Mouse (Mus musculus) liver, embryonic 16.5 days (tissue): ENCODE results near the gene Nynrin. TPM values are rescaled to one million over a fixed set of nuclear protein-coding genes. Genes with fewer than 3 reads are reported as not detected.

Experiments used
- ATAC-seq: fragments of 200-750 bp; cut with Nextera tagmentation; 2 replicates; pipeline ENCODE4 v1.8.0; 2017; ENCODE audit warnings: low read depth, mild to moderate bottlenecking, moderate number of reproducible peaks, moderate library complexity
- H3K27ac ChIP-seq: fragments of 300-500 bp; sonication (generic); 2 replicates; pipeline ENCODE4 v1.5.1; 2014; ENCODE audit warnings: mild to moderate bottlenecking, low read length
- H3K27me3 ChIP-seq: fragments of 300-500 bp; sonication (generic); 2 replicates; pipeline ENCODE4 v1.6.1; 2014; ENCODE audit warnings: low read depth, low read length, mixed read lengths; ENCODE audit not compliant: control insufficient read depth, insufficient read depth
- H3K36me3 ChIP-seq: fragments of 300-500 bp; sonication (generic); 2 replicates; pipeline ENCODE4 v1.6.1; 2014; ENCODE audit warnings: mild to moderate bottlenecking; ENCODE audit not compliant: control insufficient read depth, insufficient read depth
- H3K4me1 ChIP-seq: fragments of 300-500 bp; sonication (generic); 2 replicates; pipeline ENCODE4 v1.6.1; 2014; ENCODE audit warnings: low read depth, low read length, mixed read lengths; ENCODE audit not compliant: control insufficient read depth
- H3K4me2 ChIP-seq: fragments of 300-500 bp; sonication (generic); 2 replicates; pipeline ENCODE4 v1.6.1; 2014; ENCODE audit warnings: low read depth, low read length, mixed read lengths
- H3K4me3 ChIP-seq: fragments of 300-500 bp; sonication (generic); 2 replicates; pipeline ENCODE4 v1.5.1; 2014; ENCODE audit warnings: low read depth, mild to moderate bottlenecking, low read length
- H3K9ac ChIP-seq: fragments of 300-500 bp; sonication (generic); 2 replicates; pipeline ENCODE4 v1.6.1; 2014; ENCODE audit warnings: low read depth, low read length
- H3K9me3 ChIP-seq: fragments of 300-500 bp; sonication (generic); replicated peaks from 2 replicates; pipeline ENCODE4 v1.6.1; 2016; ENCODE audit warnings: low read length; ENCODE audit not compliant: control insufficient read depth
- WGBS: fragments of 180-500 bp; shearing (Covaris S2); extraction: QIAGEN DNeasy Blood & Tissue Kit; methylation state at CpG from one replicate; pipeline ENCODE4 v1.1.7; 2014; ENCODE audit not compliant: insufficient replicate concordance; 5-methylcytosine and 5-hydroxymethylcytosine counted together
- polyA plus RNA-seq: library from polyadenylated mRNA; unstranded; fragments of >200 nt; fragmentation: Nextera tagmentation; extraction: Ambion mirVana; gene quantifications from 2 replicates; pipeline ENCODE4 v1.2.1, GENCODE M21; 2015

Gene Nynrin
- polyA plus RNA-seq, 1 experiment from 2014 or later: 2.7 TPM

DNA sequence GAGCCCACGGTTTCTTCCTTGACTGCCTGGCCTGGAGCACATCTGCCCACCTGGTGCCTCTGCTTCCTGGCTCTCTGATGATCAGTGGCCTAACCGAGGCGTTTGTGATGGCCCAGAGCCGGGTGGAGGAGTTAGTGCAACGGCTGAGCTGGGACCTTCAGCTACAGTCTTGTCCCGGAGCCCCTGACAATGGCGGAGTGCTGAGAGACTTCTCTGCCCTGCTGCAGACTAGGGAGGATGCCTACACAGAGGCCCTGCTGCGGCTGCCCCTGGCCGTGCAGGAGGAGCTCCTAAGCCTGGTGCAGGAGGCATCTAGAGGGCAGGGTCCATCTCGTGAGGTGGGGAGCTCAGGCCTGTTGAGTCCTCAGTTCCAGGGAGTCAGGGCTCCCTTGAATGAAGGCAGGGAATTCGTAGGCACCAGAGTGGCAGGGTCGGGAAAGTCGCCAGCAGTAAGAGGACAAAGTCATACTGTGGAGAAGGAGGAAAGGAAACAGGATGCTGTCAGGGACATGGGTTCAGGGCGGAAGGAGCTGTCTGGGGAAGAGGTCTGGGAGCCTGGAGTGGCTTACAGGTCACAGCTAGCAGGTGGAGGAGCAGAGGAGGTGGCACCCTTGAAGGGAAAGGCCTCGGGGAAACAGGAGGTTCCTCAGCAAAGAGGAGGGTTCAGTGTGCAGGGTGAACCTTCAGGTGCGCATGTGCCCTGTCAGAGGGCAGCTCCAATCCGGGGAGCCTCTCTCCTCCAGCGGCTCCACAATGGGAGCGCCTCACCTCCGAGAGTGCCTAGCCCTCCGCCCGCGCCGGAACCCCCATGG, 33.0 kb downstream of the Nynrin start:
- Histone ChIP-seq H3K27me3 (no peaks in the 10 kb centered on the region), H3K4me3 (peak overlapping the region; percentile 79), H3K4me1 (peaks cover 39% of the 10 kb centered on the region), H3K27ac (no peak overlapping the region), H3K36me3 (peaks cover 35% of the 10 kb centered on the region), H3K4me2 (peak overlapping the region; percentile 77; the same call in 1 of the 2 replicates), H3K9ac (peak overlapping the region; percentile 26; the same call in 1 of the 2 replicates), H3K9me3 (no peaks in the 10 kb centered on the region)
- WGBS: 84% methylated on average over 24 of the region's 24 CpGs
- no peak for ATAC-seq

DNA sequence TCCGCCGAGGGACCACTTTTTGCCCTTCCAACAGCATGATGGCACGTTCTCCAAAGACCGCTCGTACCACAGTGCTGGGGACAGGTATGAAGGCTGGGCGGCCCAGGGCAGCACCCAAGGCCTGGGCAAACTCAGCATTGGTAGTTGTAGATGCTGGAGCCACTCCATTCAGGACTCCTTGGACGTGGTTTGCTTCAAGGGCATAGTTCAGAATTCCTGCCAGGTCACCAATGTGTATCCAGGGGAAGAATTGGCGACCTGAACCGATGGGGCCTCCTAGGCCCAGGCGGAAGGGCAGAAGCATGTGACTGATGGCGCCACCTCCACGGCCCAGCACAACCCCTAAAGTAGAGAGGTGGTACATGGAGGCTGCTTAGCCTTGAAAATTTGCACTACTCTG, 43.9 kb downstream of the Nynrin start:
- WGBS: 78% methylated on average over 12 of the region's 12 CpGs
- ATAC-seq: no peak
- Histone ChIP-seq H3K4me1 (peaks cover 12% of the 10 kb centered on the region; the same call in 1 of the 2 replicates), H3K9me3 (no peaks in the 10 kb centered on the region), H3K27ac (no peak overlapping the region), H3K4me2 (no peak overlapping the region), H3K9ac (no peak overlapping the region), H3K4me3 (no peak overlapping the region), H3K36me3 (peaks cover 30% of the 10 kb centered on the region), H3K27me3 (no peaks in the 10 kb centered on the region; the same call in 1 of the 2 replicates)

- Histone ChIP-seq H3K4me3 (no peak overlapping the region), H3K27me3 (no peaks in the 10 kb centered on the region; the same call in 1 of the 2 replicates), H3K36me3 (peaks cover 27% of the 10 kb centered on the region), H3K9me3 (no peaks in the 10 kb centered on the region), H3K27ac (no peak overlapping the region), H3K4me2 (no peak overlapping the region), H3K4me1 (peaks cover 12% of the 10 kb centered on the region; the same call in 1 of the 2 replicates), H3K9ac (no peak overlapping the region)
- ATAC-seq: no peak
- 81% methylated on average over 7 of the region's 7 CpGs for WGBS
Measured at GRCm38 (mm10) chr14:55898947-55899346, 45.1 kb downstream of the Nynrin start.

DNA sequence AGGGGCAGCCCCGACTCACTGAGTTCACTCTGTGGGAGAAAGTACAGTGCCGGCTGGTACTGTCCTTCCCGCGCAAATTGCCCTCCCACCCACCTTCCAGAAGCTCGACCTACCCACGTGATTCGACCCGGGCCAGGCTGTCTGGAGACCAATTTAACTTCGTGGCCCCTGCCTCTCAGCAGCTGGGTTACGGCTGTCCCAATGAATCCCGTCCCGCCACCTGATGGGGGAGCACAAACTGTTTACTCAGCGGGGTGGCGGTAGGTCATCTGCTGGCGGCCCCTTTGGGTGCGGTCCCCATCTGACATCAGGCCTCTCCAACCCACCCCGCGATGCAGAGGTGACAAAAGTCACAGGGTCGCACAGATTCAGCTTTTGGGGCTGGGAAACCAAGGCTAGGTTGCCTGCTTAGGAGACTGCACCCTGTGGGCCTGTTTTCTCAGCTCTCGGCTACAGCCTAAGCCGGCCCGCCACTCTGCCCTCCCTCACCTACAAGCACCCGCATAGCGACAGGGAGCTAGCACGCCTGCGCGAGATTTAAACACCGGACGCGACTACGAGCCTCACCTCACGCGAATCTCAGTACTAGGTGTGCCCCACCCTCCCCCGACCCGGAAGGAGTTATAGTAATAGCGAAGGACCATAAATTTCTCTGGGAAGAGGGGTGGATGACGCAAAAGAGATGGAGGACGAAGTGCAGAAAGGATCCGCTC, 46.0 kb downstream of the Nynrin start, which contains the start of gene Sdr39u1:
Gene Sdr39u1 (minus strand): TSS at position 593 of the 713 bp plus-strand sequence.
- Histone ChIP-seq H3K4me3 (peak within 1 kb of the TSS; percentile 51), H3K36me3 (peaks cover 18% of the 10 kb centered on the region), H3K27ac (0 out of 2 replicates have a peak within 1 kb of the TSS, but pooled peaks have one; percentile 11), H3K4me1 (peaks cover 12% of the 10 kb centered on the region; the same call in 1 of the 2 replicates), H3K9me3 (no peaks in the 10 kb centered on the region), H3K4me2 (peak within 1 kb of the TSS; percentile 73), H3K27me3 (no peaks in the 10 kb centered on the region; the same call in 1 of the 2 replicates), H3K9ac (peak within 1 kb of the TSS; percentile 53)
- WGBS: under 1% methylated on average over 39 of the region's 39 CpGs
- peak; percentile 73 for ATAC-seq

- Histone ChIP-seq H3K9ac (peak overlapping the region; percentile 53), H3K4me1 (peaks cover 12% of the 10 kb centered on the region; the same call in 1 of the 2 replicates), H3K4me3 (peak overlapping the region; percentile 51), H3K36me3 (peaks cover 12% of the 10 kb centered on the region), H3K27me3 (no peaks in the 10 kb centered on the region; the same call in 1 of the 2 replicates), H3K27ac (no peak overlapping the region), H3K4me2 (peak overlapping the region; percentile 73), H3K9me3 (no peaks in the 10 kb centered on the region)
- 8% methylated on average over 12 of the region's 12 CpGs for WGBS
- no peak for ATAC-seq
Measured at GRCm38 (mm10) chr14:55900414-55900755, 46.6 kb downstream of the Nynrin start.

DNA sequence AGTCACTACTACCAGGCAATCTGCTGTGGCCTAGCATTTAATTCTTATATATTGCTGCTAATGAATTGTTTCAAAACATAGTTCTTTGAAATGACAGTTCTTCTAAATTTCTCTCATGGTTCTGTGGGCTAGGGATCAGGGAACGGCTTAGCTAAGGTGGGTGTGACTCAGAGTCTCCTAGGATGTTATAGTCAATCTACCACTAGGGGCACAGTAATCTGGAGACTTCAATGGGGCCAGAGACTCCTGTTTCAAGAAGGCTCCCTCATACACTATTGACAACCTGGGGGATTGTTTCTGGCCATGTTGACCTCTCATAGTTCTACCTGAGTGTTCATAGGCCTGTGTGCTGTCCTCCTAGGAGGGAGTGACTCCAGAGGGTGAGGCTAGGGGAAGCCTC, 51.7 kb downstream of the Nynrin start:
- Histone ChIP-seq H3K4me1 (no peaks in the 10 kb centered on the region; the same call in 1 of the 2 replicates), H3K27me3 (no peaks in the 10 kb centered on the region), H3K4me3 (no peak overlapping the region), H3K9ac (no peak overlapping the region), H3K27ac (no peak overlapping the region), H3K36me3 (no peaks in the 10 kb centered on the region), H3K4me2 (no peak overlapping the region), H3K9me3 (no peaks in the 10 kb centered on the region)
- 11% methylated on average over 1 of the region's 1 CpGs for WGBS
- no peak for ATAC-seq

DNA sequence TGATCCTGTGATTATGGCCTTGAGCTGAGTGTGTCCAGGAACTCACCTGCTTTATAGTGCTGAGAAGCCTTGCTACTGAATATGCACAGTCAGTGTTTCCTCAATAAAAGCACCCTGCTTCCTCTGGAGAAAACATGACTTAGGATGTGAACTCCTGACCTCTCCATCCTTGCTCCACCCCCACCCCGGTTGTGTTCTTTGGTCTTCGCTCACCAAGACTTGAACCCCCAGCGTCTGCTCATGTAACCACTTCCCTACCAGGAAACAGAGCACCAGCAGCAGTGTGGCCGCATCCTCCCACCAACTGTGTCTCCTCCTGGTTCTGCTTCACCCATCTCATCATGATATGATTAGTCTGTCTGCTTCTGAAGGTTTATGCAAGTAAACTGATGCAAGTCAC, 59.6 kb downstream of the Nynrin start:
- no peaks in the 10 kb centered on the region for H3K9me3 ChIP-seq
- no peak overlapping the region for H3K9ac ChIP-seq
- 20% methylated on average over 4 of the region's 4 CpGs for WGBS
- H3K27me3 ChIP-seq: no peaks in the 10 kb centered on the region
- no peak overlapping the region for H3K4me3 ChIP-seq
- ATAC-seq: no peak
- no peaks in the 10 kb centered on the region for H3K36me3 ChIP-seq
- H3K27ac ChIP-seq: no peak overlapping the region
- no peak overlapping the region for H3K4me2 ChIP-seq
- no peaks in the 10 kb centered on the region for H3K4me1 ChIP-seq

DNA sequence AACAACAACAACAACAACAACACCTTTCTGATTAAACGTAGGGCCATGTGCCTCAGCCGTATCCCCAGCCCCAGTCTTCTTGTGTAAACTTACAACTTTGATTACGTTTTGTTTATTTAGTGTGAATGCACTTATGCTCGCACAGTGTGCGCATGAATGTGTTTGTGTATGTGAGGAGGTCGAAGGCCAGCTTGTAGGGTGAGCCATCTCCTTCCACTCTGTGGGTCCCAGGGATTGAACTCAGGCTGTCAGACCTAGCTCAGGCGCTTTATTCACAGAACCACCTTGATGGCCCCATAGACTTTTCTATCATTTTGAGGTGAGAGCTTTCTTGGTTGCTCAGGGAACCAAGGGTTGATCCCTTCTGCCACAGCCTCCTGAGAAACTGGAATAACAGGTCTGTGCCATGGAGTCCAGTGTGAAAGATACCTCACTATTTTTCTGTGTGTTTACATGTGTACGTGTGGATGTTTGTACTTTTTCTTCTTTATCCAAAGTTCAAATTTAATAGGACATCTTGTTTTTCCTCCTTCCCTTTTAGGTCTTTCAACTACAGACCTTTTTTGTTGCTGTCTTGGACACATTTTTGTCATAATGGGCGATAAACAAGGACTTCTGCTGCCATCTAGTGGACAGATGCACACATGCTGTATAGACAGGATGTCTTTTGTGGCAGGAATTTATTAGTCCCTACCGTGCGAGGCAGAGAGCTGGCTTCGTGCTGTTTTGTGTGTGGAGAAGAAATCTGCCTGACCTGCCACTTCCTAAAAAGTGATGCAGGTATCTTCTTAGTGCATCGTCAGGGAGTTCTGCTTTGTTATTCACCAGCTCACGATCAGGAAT, 64.7 kb downstream of the Nynrin start:
- WGBS: 32% methylated on average over 14 of the region's 14 CpGs
- no peak overlapping the region for H3K4me3 ChIP-seq
- H3K27me3 ChIP-seq: no peaks in the 10 kb centered on the region
- no peak for ATAC-seq
- peaks cover 14% of the 10 kb centered on the region for H3K4me1 ChIP-seq
- H3K27ac ChIP-seq: no peak overlapping the region
- no peak overlapping the region for H3K4me2 ChIP-seq
- no peaks in the 10 kb centered on the region for H3K9me3 ChIP-seq
- no peaks in the 10 kb centered on the region for H3K36me3 ChIP-seq
- no peak overlapping the region for H3K9ac ChIP-seq
